Mouse (Mus musculus): ENCODE results near the gene Ctsz. TPM values are rescaled to one million over a fixed set of nuclear protein-coding genes. Genes with fewer than 3 reads are reported as not detected.

Ctsz gene
- polyA plus RNA-seq, 1 experiment from 2014 or later: 101 TPM

GRCm38 (mm10) chr2:174463370-174463769, 24.5 kb upstream of the Ctsz start:
- H3K4me1 ChIP-seq (replicated peaks): peaks cover 7% of the 10 kb centered on the region
- WGBS: 35% methylated on average over 10 of the region's 10 CpGs
- peak overlapping the region; percentile 77 for H3K27ac ChIP-seq (ENCODE audit: poor library complexity, severe bottlenecking)
- peak overlapping the region; percentile 96 for H3K4me3 ChIP-seq
- H3K9me3 ChIP-seq (replicated peaks): no peaks in the 10 kb centered on the region
- H3K36me3 ChIP-seq: peaks cover 61% of the 10 kb centered on the region
- H3K27me3 ChIP-seq (replicated peaks): no peaks in the 10 kb centered on the region
- peak overlapping the region; percentile 97 for H3K4me2 ChIP-seq
- ATAC-seq (ENCODE audit: insufficient number of reproducible peaks, low FRiP score): peak; percentile 40
- H3K9ac ChIP-seq: peak overlapping the region; percentile 91

- H3K9ac ChIP-seq: no peak overlapping the region
- H3K4me3 ChIP-seq: no peak overlapping the region
- H3K9me3 ChIP-seq (replicated peaks): no peaks in the 10 kb centered on the region
- H3K4me1 ChIP-seq (replicated peaks): peaks cover 7% of the 10 kb centered on the region
- no peak overlapping the region for H3K4me2 ChIP-seq
- H3K27me3 ChIP-seq (replicated peaks): no peaks in the 10 kb centered on the region
- no peak overlapping the region for H3K27ac ChIP-seq (ENCODE audit: poor library complexity, severe bottlenecking)
- H3K36me3 ChIP-seq: peaks cover 28% of the 10 kb centered on the region
- no peak for ATAC-seq (ENCODE audit: insufficient number of reproducible peaks, low FRiP score)
- 70% methylated on average over 2 of the region's 2 CpGs for WGBS
Measured at GRCm38 (mm10) chr2:174459365-174459764, 20.5 kb upstream of the Ctsz start.

GRCm38 (mm10) chr2:174453681-174454080, 14.8 kb upstream of the Ctsz start:
- no peak overlapping the region for H3K27ac ChIP-seq (ENCODE audit: poor library complexity, severe bottlenecking)
- no peak overlapping the region for H3K4me2 ChIP-seq
- H3K27me3 ChIP-seq (replicated peaks): no peaks in the 10 kb centered on the region
- H3K4me3 ChIP-seq: no peak overlapping the region
- peaks cover 4% of the 10 kb centered on the region for H3K4me1 ChIP-seq (replicated peaks)
- 49% methylated on average over 7 of the region's 7 CpGs for WGBS
- no peaks in the 10 kb centered on the region for H3K9me3 ChIP-seq (replicated peaks)
- peak; percentile 79 for ATAC-seq (ENCODE audit: insufficient number of reproducible peaks, low FRiP score)
- H3K36me3 ChIP-seq: no peaks in the 10 kb centered on the region
- no peak overlapping the region for H3K9ac ChIP-seq

- Histone ChIP-seq H3K4me2 (no peak within 1 kb of the TSS), H3K4me1 (replicated peaks) (peaks cover 4% of the 10 kb centered on the region), H3K9ac (no peak within 1 kb of the TSS), H3K4me3 (no peak within 1 kb of the TSS), H3K9me3 (replicated peaks) (no peaks in the 10 kb centered on the region), H3K27me3 (replicated peaks) (peaks cover 13% of the 10 kb centered on the region; the same call in 1 of the 2 replicates), H3K27ac (ENCODE audit: poor library complexity, severe bottlenecking) (no peak within 1 kb of the TSS), H3K36me3 (no peaks in the 10 kb centered on the region)
- peak; percentile 46; the same call in 1 of the 2 replicates for ATAC-seq (ENCODE audit: insufficient number of reproducible peaks, low FRiP score)
- 58% methylated on average over 4 of the region's 4 CpGs for WGBS
Measured at GRCm38 (mm10) chr2:174450353-174450752, 11.5 kb upstream of the Ctsz start, which contains the start of gene Tubb1. Gene Tubb1, plus strand, starts transcription at chr2:174450695.

- Histone ChIP-seq H3K4me2 (no peak overlapping the region), H3K4me1 (replicated peaks) (peaks cover 2% of the 10 kb centered on the region; the same call in 1 of the 2 replicates), H3K9me3 (replicated peaks) (no peaks in the 10 kb centered on the region), H3K9ac (no peak overlapping the region), H3K36me3 (no peaks in the 10 kb centered on the region), H3K27me3 (replicated peaks) (peaks cover 13% of the 10 kb centered on the region; the same call in 1 of the 2 replicates), H3K4me3 (no peak overlapping the region), H3K27ac (ENCODE audit: poor library complexity, severe bottlenecking) (no peak overlapping the region)
- ATAC-seq (ENCODE audit: insufficient number of reproducible peaks, low FRiP score): no peak
- 86% methylated on average over 4 of the region's 4 CpGs for WGBS
Measured at GRCm38 (mm10) chr2:174448405-174448804, 9.6 kb upstream of the Ctsz start.

- 72% methylated on average over 8 of the region's 8 CpGs for WGBS
Measured at GRCm38 (mm10) chr2:174446905-174447304, 8.1 kb upstream of the Ctsz start.

GRCm38 (mm10) chr2:174446492-174446891, 7.7 kb upstream of the Ctsz start:
- H3K9ac ChIP-seq: no peak overlapping the region
- peaks cover 15% of the 10 kb centered on the region for H3K4me1 ChIP-seq (replicated peaks)
- no peak for ATAC-seq (ENCODE audit: insufficient number of reproducible peaks, low FRiP score)
- H3K4me2 ChIP-seq: no peak overlapping the region
- H3K4me3 ChIP-seq: no peak overlapping the region
- H3K36me3 ChIP-seq: no peaks in the 10 kb centered on the region
- H3K9me3 ChIP-seq (replicated peaks): no peaks in the 10 kb centered on the region
- H3K27ac ChIP-seq (ENCODE audit: poor library complexity, severe bottlenecking): no peak overlapping the region
- peaks cover 13% of the 10 kb centered on the region; the same call in 1 of the 2 replicates for H3K27me3 ChIP-seq (replicated peaks)
- WGBS: 57% methylated on average over 7 of the region's 7 CpGs

More at GRCm38 (mm10) chr2:174446905-174447304, 8.1 kb upstream of the Ctsz start:
- H3K27me3 ChIP-seq (replicated peaks): peaks cover 13% of the 10 kb centered on the region; the same call in 1 of the 2 replicates
- no peak overlapping the region for H3K27ac ChIP-seq (ENCODE audit: poor library complexity, severe bottlenecking)
- H3K4me1 ChIP-seq (replicated peaks): peaks cover 13% of the 10 kb centered on the region
- no peak for ATAC-seq (ENCODE audit: insufficient number of reproducible peaks, low FRiP score)
- H3K4me3 ChIP-seq: no peak overlapping the region
- no peak overlapping the region for H3K9ac ChIP-seq
- no peak overlapping the region for H3K4me2 ChIP-seq
- no peaks in the 10 kb centered on the region for H3K9me3 ChIP-seq (replicated peaks)
- H3K36me3 ChIP-seq: no peaks in the 10 kb centered on the region

GRCm38 (mm10) chr2:174445018-174445417, 6.2 kb upstream of the Ctsz start:
- no peak overlapping the region for H3K27ac ChIP-seq (ENCODE audit: poor library complexity, severe bottlenecking)
- no peak overlapping the region for H3K9ac ChIP-seq
- no peak overlapping the region for H3K4me3 ChIP-seq
- H3K4me1 ChIP-seq (replicated peaks): peaks cover 15% of the 10 kb centered on the region
- no peak for ATAC-seq (ENCODE audit: insufficient number of reproducible peaks, low FRiP score)
- no peak overlapping the region for H3K4me2 ChIP-seq
- no peaks in the 10 kb centered on the region for H3K9me3 ChIP-seq (replicated peaks)
- peaks cover 13% of the 10 kb centered on the region; the same call in 1 of the 2 replicates for H3K27me3 ChIP-seq (replicated peaks)
- no peaks in the 10 kb centered on the region for H3K36me3 ChIP-seq
- 80% methylated on average over 6 of the region's 6 CpGs for WGBS

GRCm38 (mm10) chr2:174444359-174444758, 5.5 kb upstream of the Ctsz start:
- ATAC-seq (ENCODE audit: insufficient number of reproducible peaks, low FRiP score): no peak
- Histone ChIP-seq H3K4me1 (replicated peaks) (peaks cover 21% of the 10 kb centered on the region), H3K9me3 (replicated peaks) (no peaks in the 10 kb centered on the region), H3K4me3 (no peak overlapping the region), H3K36me3 (no peaks in the 10 kb centered on the region), H3K27me3 (replicated peaks) (peaks cover 13% of the 10 kb centered on the region; the same call in 1 of the 2 replicates), H3K4me2 (no peak overlapping the region), H3K9ac (no peak overlapping the region), H3K27ac (ENCODE audit: poor library complexity, severe bottlenecking) (no peak overlapping the region)
- 61% methylated on average over 7 of the region's 7 CpGs for WGBS

- no peaks in the 10 kb centered on the region for H3K9me3 ChIP-seq (replicated peaks)
- no peak overlapping the region; the same call in 1 of the 2 replicates for H3K27ac ChIP-seq (ENCODE audit: poor library complexity, severe bottlenecking)
- no peak overlapping the region for H3K4me2 ChIP-seq
- H3K4me3 ChIP-seq: no peak overlapping the region
- H3K36me3 ChIP-seq: no peaks in the 10 kb centered on the region
- no peak overlapping the region for H3K9ac ChIP-seq
- ATAC-seq (ENCODE audit: insufficient number of reproducible peaks, low FRiP score): no peak
- 44% methylated on average over 2 of the region's 2 CpGs for WGBS
- peaks cover 32% of the 10 kb centered on the region for H3K4me1 ChIP-seq (replicated peaks)
- H3K27me3 ChIP-seq (replicated peaks): peaks cover 13% of the 10 kb centered on the region; the same call in 1 of the 2 replicates
Measured at GRCm38 (mm10) chr2:174443046-174443445, 4.2 kb upstream of the Ctsz start.

- H3K4me1 ChIP-seq (replicated peaks): peaks cover 37% of the 10 kb centered on the region
- ATAC-seq (ENCODE audit: insufficient number of reproducible peaks, low FRiP score): peak; percentile 12; the same call in 1 of the 2 replicates
- no peak overlapping the region for H3K4me3 ChIP-seq
- 58% methylated on average over 9 of the region's 9 CpGs for WGBS
- H3K36me3 ChIP-seq: no peaks in the 10 kb centered on the region
- H3K27me3 ChIP-seq (replicated peaks): peaks cover 13% of the 10 kb centered on the region; the same call in 1 of the 2 replicates
- H3K27ac ChIP-seq (ENCODE audit: poor library complexity, severe bottlenecking): 0 out of 2 replicates have a peak overlapping the region, but pooled peaks have one; percentile 41
- H3K9me3 ChIP-seq (replicated peaks): no peaks in the 10 kb centered on the region
- 0 out of 2 replicates have a peak overlapping the region, but pooled peaks have one; percentile 13 for H3K9ac ChIP-seq
- no peak overlapping the region for H3K4me2 ChIP-seq
Measured at GRCm38 (mm10) chr2:174442460-174442859, 3.6 kb upstream of the Ctsz start.

GRCm38 (mm10) chr2:174441898-174442297, 3.1 kb upstream of the Ctsz start:
- no peak overlapping the region for H3K4me2 ChIP-seq
- no peak overlapping the region for H3K9ac ChIP-seq
- H3K9me3 ChIP-seq (replicated peaks): no peaks in the 10 kb centered on the region
- no peaks in the 10 kb centered on the region for H3K36me3 ChIP-seq
- 73% methylated on average over 4 of the region's 4 CpGs for WGBS
- H3K4me3 ChIP-seq: no peak overlapping the region
- no peak overlapping the region for H3K27ac ChIP-seq (ENCODE audit: poor library complexity, severe bottlenecking)
- H3K4me1 ChIP-seq (replicated peaks): peaks cover 38% of the 10 kb centered on the region
- peaks cover 8% of the 10 kb centered on the region; the same call in 1 of the 2 replicates for H3K27me3 ChIP-seq (replicated peaks)
- ATAC-seq (ENCODE audit: insufficient number of reproducible peaks, low FRiP score): no peak
